Mouse (Mus musculus) kidney, postnatal 14 days (tissue): ENCODE results near the gene Ntan1.
"Not testable (repeated sequence)": the region's sequence is repeated elsewhere in the genome, so short reads cannot be mapped to it uniquely, and the experiment has no call there.

Experiments used
- DNase-seq: peaks from one replicate; pipeline ENCODE4 v3.0.0; 2022; ENCODE audit warnings: mixed read lengths

Gene Ntan1

DNA sequence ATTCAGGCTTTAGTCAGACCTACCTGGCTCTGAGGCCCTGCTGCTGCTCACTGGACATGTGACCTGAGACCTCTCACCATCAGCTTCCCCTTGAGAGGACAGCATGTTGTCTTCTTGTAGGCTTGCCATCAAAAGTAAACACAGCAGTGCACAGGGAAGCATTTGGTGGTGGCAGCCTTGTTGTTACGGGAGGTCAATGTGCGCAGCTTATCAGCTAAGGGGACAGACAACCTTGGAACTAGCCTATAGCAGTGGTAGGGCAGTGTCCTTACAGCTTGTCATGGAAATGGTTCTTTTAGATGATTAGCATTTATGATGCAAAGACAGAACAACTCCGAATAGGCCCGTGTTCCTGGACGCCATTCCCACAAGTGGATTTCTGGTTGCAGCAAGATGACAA, 15.7 kb downstream of the Ntan1 start:
- DNase-seq: no peak

DNA sequence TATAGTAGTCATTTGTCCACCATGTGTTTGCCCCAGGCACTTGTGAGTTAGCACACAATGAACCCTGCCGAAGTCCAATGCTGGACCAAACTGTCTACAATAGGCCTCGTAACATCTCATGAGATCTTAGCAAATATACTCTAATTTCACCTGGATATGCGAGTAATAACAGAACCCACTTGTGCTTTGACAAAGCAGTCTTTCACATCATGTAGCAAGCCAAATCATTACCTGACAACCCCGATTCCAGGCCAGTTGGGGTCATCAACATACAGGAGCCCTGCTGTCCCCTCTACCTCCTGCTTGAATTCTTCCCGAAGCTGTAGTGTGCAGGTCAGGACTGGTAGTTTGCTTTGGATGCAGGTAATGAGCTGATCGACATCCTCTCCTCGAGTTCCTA, 21.4 kb downstream of the Ntan1 start:
- DNase-seq: no peak

DNA sequence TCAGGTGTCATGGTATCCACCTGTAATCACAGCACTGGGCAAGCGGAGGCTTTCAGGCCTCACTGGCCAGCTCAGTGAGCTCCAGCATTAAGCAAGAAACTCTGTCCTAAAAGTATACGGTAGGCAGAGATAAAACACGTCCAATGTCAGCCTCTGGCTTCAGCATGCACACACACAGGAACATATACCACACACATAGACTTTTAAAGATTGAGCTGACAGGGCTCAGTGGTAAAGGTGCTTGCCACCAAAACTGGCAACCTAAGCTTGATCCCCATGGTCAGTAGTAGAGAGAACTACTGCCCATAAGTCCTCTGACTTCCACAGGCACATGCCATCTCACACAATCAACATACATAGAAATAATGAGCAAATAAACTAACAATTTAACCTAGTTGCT, 22.3 kb downstream of the Ntan1 start:
- no peak for DNase-seq

DNA sequence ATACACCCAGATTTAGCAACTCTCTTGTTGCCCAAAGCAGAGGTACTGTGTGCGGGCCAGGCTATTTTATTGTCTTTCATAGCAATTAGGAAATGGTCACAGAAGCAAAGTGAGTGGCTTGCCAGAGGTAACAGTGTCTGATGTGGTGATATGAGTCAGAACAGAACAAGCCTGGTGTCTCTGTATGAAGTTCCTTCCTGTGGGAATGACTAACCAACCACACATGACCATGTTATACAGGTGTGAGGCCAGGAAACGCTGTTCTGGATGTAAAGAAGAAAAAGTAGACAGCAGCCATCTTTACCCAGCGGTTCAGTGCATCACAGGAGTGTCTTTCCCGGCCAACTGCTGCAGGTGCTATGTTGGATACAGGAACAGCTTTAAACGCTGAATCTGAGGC, 26.4 kb downstream of the Ntan1 start:
- no peak for DNase-seq

DNA sequence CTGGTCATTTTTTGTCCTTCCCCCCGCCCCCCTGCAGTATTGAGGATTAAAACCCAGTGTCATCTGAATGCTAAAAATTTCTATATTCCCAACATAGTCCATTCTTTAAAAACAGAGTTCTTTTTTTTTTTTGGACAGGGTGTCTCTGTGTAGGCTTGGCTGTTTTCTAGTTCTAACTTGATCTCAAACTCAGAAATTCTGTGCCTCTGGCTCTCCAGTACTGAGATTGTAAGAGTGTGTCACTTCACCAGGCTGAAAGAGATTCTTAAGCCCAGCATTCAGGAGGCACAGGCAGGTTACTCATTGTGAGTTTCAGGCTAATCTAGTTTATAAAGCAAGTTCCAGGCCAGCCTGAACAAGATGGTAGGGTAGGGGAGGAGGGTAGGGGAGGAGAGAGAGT, 28.0 kb downstream of the Ntan1 start:
- DNase-seq: no peak

DNA sequence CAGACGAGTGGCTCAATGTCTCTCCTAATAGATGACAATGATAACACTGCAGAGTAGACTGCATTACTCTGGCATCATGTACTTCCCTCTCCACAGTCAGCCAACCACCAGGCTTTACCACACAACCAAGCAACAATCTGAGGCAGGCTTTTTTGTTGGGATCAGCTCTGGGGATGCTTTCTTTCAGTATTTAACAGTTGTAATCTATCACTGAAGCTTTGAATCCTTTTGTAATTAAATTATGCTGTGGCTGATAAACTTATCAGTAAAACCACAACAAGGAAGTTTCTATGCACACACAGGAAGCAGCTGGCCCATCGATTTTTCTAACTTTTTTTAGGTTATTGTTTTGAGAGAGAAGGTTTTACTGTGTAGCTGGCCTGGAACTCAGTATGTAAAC, 29.7 kb downstream of the Ntan1 start:
- DNase-seq: no peak

DNA sequence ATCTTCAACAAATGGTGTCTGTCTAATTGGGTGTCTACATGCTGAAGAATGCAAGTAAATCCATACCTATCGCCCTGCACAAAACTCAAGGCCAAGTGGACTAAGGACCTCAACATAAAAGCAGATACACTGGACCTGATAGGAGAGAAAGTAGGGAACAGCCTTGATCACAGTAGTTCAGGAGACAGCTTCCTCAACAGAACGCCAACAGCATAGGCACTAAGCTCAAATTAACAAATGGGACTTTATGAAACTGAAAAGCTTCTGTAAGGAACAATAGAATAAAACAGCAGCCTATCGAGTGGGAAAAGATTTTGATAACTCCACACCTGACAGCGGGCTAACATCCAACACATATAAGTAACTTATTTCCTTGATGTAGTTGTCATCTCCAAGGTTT, 32.8 kb downstream of the Ntan1 start:
- no peak for DNase-seq

DNA sequence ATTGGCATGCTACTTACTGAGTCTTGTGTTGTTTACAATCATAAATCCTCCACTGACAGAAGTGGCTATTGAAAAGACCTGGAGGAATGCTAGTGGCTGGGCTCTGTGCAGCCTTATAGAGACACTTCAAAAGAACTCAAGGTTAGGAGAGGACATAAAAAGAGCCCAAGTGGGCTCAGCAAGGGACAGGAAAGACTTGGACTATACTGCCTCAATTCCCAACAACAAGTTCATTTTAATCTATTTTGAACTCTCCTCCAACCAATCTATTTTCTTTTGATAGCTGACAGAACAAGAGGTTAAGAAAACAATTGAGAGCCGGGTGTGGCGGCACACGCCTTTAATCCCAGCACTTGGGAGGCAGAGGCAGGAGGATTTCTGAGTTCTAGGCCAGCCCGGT, 35.2 kb downstream of the Ntan1 start:
- no peak for DNase-seq

DNA sequence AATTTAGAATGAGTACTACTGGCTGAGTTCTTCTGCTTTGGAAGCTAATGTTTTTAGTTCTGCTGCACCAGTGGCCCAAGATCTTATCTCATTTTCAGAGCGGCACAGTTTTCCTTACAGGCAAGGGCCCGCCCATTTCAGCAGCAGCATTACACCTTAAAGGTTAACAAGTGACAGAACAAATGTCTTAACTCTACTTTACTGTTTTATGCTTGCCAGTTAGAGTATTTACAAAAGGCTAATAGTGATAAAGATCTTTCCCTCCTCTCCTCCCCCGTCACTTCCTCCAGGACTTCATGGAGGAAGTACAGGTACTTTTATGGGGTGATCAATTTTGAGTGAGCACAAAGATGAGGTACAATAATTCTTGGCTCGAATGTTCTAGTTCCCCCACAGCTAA, 47.4 kb downstream of the Ntan1 start:
- DNase-seq: no peak

DNA sequence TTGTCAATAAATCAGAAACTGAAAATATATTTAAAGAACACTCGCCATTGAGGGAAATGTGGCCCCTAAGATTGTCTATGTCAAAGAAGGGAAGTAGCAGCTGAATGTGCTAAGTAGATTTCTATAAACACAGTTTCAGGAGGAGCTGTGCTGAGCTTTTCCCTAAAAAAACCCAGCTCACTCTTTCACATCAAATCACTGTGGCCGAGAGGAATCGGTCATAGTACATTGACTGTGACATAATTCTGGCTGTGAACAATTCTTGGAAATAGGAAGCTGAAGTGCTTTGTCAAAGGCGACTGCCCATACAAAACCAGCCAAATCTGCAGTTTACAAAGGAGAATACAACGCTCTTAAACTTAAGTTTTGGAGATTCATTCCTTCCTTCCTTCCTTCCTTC, 48.0 kb downstream of the Ntan1 start:
- DNase-seq: no peak

DNA sequence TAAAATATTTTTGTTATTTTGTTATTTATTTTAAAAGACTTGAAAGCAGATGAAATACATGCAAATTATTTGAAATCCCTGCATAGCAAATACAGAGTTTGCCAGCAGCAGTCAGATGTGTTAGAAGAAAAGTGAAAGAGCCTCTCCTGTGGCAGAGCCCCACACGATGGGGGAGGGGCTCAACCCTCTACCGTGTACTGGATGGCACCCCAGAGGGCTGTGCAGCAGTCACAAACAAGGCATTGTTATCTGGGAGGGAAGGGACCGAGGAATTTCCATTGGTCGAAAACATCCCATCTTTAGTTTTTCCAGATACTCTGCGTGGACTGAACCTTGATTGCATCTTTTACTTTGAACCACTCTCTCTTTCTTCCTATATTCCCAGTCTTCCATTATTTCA, 48.8 kb downstream of the Ntan1 start:
- not testable (repeated sequence) for DNase-seq

DNA sequence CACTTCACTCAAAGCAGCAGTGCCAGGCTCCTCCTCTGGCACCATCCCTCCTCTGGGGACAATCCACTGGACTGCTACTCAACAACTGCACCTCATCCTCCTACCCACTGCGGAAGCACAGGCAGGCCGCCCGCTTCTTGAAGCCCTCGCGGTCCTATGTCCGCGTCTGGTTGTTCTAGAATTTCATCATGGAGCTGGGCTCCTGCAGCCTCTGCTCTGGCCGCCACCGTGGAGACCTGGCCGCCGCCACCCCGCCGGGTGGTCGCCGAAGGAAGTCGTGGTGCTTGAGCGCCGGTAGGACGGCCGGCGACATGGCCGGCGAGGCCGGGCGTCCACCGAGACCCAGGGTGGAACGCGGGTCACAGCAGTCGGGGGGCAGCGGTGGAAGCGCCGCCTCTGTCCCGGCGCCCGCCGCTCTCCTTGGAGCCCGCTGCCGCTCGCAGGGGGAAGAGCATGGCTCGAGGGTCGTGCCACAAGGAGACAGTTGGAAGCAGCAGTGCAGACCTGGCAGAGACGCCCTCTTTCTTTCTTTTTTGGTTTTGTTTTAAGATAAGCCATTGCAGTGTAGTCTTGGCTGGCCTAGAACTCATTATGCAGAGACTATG, 49.4 kb downstream of the Ntan1 start:
- DNase-seq: no peak

DNA sequence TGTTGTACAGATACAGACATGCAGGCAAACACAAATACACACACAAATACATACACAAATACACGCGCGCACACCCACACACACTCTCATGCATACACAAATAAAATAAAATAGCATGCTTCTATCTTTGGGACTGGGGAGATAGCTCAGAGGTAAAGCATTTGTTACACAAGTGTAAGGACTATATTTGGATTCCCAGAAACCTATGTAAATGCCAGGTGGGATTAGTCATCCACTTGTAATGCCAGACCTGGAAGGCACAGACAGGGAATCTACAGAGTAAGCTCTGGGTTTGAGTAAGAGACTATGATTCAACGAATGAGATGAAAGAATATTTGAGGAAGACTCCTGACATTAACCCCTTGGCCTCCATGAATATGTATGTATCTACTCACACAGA, 56.8 kb downstream of the Ntan1 start:
- DNase-seq: no peak

DNA sequence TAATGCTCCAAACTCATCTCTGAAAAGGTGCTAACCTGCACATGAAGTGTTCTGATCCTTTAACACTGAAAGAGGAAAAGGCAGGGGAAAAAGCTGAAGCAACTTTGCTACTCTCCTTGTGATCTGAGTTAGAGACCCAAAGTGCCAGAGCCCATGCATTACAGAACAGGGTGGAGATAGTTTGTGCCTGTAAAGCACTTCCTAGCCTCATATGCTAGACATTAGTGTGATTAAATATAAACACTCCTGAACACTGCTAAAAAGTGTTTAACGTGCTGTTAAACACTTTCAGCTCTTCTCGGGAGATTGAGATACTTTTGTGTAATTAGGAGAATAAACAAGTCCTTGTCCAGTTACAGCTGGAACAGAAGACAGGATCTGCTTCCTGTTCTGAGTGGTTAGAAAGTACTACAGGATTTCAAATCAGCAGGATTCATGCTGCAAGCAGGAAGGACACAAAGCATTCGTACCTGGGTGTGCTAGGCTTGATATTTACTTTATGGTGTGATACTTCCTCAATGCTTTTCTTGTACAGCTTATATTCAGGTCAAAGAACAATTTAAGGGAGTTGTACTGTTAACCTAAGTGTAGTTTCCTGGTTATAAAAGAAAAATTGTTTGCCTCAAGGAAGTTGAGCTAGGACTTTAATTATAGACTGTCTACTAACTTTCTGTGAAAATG, 64.6 kb downstream of the Ntan1 start:
- DNase-seq: no peak
